Mouse (Mus musculus): ENCODE results near the gene Nkx6-1. TPM values are rescaled to one million over a fixed set of nuclear protein-coding genes. Genes with fewer than 3 reads are reported as not detected.

The Nkx6-1 gene
- polyA plus RNA-seq, 1 experiment from 2014 or later: 8.9 TPM

- Histone ChIP-seq H3K27me3 (ENCODE audit: control insufficient read depth, insufficient read depth, low read length) (peaks cover 73% of the 10 kb centered on the region), H3K36me3 (replicated peaks; ENCODE audit: control insufficient read depth, insufficient read depth) (no peaks in the 10 kb centered on the region), H3K4me2 (replicated peaks) (peak overlapping the region; percentile 27; the same call in 1 of the 2 replicates), H3K9me3 (ENCODE audit: control insufficient read depth, low read length) (no peaks in the 10 kb centered on the region), H3K4me3 (replicated peaks; ENCODE audit: low read length) (no peak overlapping the region), H3K27ac (no peak overlapping the region), H3K4me1 (replicated peaks; ENCODE audit: control insufficient read depth, insufficient read depth, low read length) (no peaks in the 10 kb centered on the region; the same call in 1 of the 2 replicates), H3K9ac (no peak overlapping the region)
- DNase-seq (ENCODE audit: low spot score): no peak
- no peak for ATAC-seq (ENCODE audit: low FRiP score)
- 4% methylated on average over 12 of the region's 12 CpGs for WGBS
Observed at GRCm38 (mm10) chr5:101668475-101668874, 3.7 kb upstream of the Nkx6-1 start.

DNA sequence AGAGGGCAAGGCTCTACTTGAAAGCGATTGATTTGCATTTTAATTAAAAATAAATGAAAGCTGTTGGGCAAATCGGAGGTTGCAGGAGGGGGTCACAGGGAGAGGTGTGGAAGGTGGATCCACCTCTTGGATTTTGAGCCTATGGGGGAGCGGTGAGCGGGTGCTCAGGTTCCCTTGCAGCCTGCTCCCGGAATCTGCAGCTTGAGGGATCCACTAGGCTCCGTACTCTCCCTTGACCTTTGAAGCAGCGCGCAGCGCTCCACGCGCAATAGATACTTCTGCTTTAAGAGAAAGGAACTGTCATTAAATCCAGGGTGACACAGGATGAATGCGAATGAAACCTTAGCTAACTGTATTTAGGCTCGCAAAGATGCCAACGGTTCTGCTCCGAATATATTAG is 3.2 kb upstream of the Nkx6-1 start:
- no peak for ATAC-seq (ENCODE audit: low FRiP score)
- Histone ChIP-seq H3K4me1 (replicated peaks; ENCODE audit: control insufficient read depth, insufficient read depth, low read length) (no peaks in the 10 kb centered on the region; the same call in 1 of the 2 replicates), H3K36me3 (replicated peaks; ENCODE audit: control insufficient read depth, insufficient read depth) (no peaks in the 10 kb centered on the region), H3K9me3 (ENCODE audit: control insufficient read depth, low read length) (no peaks in the 10 kb centered on the region), H3K4me2 (replicated peaks) (peak overlapping the region; percentile 27), H3K4me3 (replicated peaks; ENCODE audit: low read length) (peak overlapping the region; percentile 0; the same call in 1 of the 2 replicates), H3K27ac (no peak overlapping the region), H3K9ac (0 out of 2 replicates have a peak overlapping the region, but pooled peaks have one; percentile 5), H3K27me3 (ENCODE audit: control insufficient read depth, insufficient read depth, low read length) (peaks cover 78% of the 10 kb centered on the region)
- DNase-seq (ENCODE audit: low spot score): no peak
- 3% methylated on average over 15 of the region's 15 CpGs for WGBS

DNA sequence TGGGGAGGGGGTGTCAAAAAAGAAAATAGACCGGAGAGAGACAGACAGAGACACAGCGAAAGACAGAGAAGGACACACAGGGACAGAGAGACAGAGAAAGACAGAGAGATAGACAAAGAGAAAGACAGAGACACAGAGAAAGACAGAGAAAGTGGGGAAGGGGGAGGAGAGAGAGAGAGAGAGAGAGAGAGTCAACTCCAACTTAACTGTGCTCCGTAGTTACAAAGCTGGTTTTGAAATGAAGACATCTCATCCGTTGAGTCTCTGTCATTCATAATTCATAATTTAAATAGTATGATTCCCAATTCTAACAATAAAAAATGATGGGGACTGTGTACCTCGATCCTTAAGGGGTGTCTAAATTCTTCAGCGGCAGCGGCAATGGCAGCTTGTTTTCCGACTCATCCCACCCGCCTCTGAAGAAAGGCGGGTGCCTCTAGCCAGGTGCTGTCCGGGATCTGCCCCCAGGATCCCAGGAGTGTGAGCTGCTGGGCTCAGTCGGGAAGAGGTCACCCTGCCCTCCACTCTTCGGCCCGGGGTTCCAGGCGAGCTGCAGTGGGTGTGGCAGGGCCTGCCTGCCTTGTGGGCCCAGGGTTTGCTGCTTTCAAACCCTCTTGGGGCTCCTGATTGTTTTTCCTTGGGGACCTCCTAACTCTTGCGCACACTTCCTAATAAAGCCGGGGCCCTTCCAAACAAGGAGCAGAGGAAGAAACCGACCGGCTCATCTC is 2.6 kb upstream of the Nkx6-1 start:
- ATAC-seq (ENCODE audit: low FRiP score) (no peak), DNase-seq (ENCODE audit: low spot score) (no peak)
- WGBS: 2% methylated on average over 19 of the region's 19 CpGs
- H3K27ac ChIP-seq: no peak overlapping the region
- no peaks in the 10 kb centered on the region for H3K36me3 ChIP-seq (replicated peaks; ENCODE audit: control insufficient read depth, insufficient read depth)
- peak overlapping the region; percentile 27 for H3K4me2 ChIP-seq (replicated peaks)
- H3K4me3 ChIP-seq (replicated peaks; ENCODE audit: low read length): peak overlapping the region; percentile 0; the same call in 1 of the 2 replicates
- H3K9me3 ChIP-seq (ENCODE audit: control insufficient read depth, low read length): no peaks in the 10 kb centered on the region
- H3K9ac ChIP-seq: 0 out of 2 replicates have a peak overlapping the region, but pooled peaks have one; percentile 5
- no peaks in the 10 kb centered on the region; the same call in 1 of the 2 replicates for H3K4me1 ChIP-seq (replicated peaks; ENCODE audit: control insufficient read depth, insufficient read depth, low read length)
- H3K27me3 ChIP-seq (ENCODE audit: control insufficient read depth, insufficient read depth, low read length): peaks cover 84% of the 10 kb centered on the region

GRCm38 (mm10) chr5:101666713-101667112 is 1.9 kb upstream of the Nkx6-1 start:
- WGBS: 1% methylated on average over 18 of the region's 18 CpGs
- no peak overlapping the region for H3K27ac ChIP-seq
- H3K4me3 ChIP-seq (replicated peaks; ENCODE audit: low read length): 0 out of 2 replicates have a peak overlapping the region, but pooled peaks have one; percentile 0
- H3K4me2 ChIP-seq (replicated peaks): peak overlapping the region; percentile 18; the same call in 1 of the 2 replicates
- no peaks in the 10 kb centered on the region; the same call in 1 of the 2 replicates for H3K4me1 ChIP-seq (replicated peaks; ENCODE audit: control insufficient read depth, insufficient read depth, low read length)
- H3K9me3 ChIP-seq (ENCODE audit: control insufficient read depth, low read length): no peaks in the 10 kb centered on the region
- H3K27me3 ChIP-seq (ENCODE audit: control insufficient read depth, insufficient read depth, low read length): peaks cover 90% of the 10 kb centered on the region
- H3K36me3 ChIP-seq (replicated peaks; ENCODE audit: control insufficient read depth, insufficient read depth): no peaks in the 10 kb centered on the region
- no peak for ATAC-seq (ENCODE audit: low FRiP score)
- DNase-seq (ENCODE audit: low spot score): no peak
- H3K9ac ChIP-seq: no peak overlapping the region

GRCm38 (mm10) chr5:101666091-101666490 is 1.3 kb upstream of the Nkx6-1 start:
- DNase-seq (ENCODE audit: low spot score): no peak
- no peaks in the 10 kb centered on the region; the same call in 1 of the 2 replicates for H3K4me1 ChIP-seq (replicated peaks; ENCODE audit: control insufficient read depth, insufficient read depth, low read length)
- peak overlapping the region; percentile 45 for H3K4me2 ChIP-seq (replicated peaks)
- H3K9ac ChIP-seq: no peak overlapping the region
- peak overlapping the region; percentile 42; the same call in 1 of the 2 replicates for H3K4me3 ChIP-seq (replicated peaks; ENCODE audit: low read length)
- peaks cover 93% of the 10 kb centered on the region for H3K27me3 ChIP-seq (ENCODE audit: control insufficient read depth, insufficient read depth, low read length)
- H3K9me3 ChIP-seq (ENCODE audit: control insufficient read depth, low read length): no peaks in the 10 kb centered on the region
- 3% methylated on average over 9 of the region's 9 CpGs for WGBS
- H3K27ac ChIP-seq: no peak overlapping the region
- no peaks in the 10 kb centered on the region for H3K36me3 ChIP-seq (replicated peaks; ENCODE audit: control insufficient read depth, insufficient read depth)
- no peak for ATAC-seq (ENCODE audit: low FRiP score)

- under 1% methylated on average over 62 of the region's 64 CpGs for WGBS
- H3K4me3 ChIP-seq (replicated peaks; ENCODE audit: low read length): peak overlapping the region; percentile 42
- no peaks in the 10 kb centered on the region; the same call in 1 of the 2 replicates for H3K4me1 ChIP-seq (replicated peaks; ENCODE audit: control insufficient read depth, insufficient read depth, low read length)
- no peaks in the 10 kb centered on the region for H3K36me3 ChIP-seq (replicated peaks; ENCODE audit: control insufficient read depth, insufficient read depth)
- H3K4me2 ChIP-seq (replicated peaks): peak overlapping the region; percentile 45
- H3K9ac ChIP-seq: peak overlapping the region; percentile 65
- DNase-seq (ENCODE audit: low spot score): no peak
- ATAC-seq (ENCODE audit: low FRiP score): 0 out of 2 replicates have a peak, but pooled peaks have one; percentile 5
- H3K27ac ChIP-seq: peak overlapping the region; percentile 72
- no peaks in the 10 kb centered on the region for H3K9me3 ChIP-seq (ENCODE audit: control insufficient read depth, low read length)
- H3K27me3 ChIP-seq (ENCODE audit: control insufficient read depth, insufficient read depth, low read length): peaks cover 94% of the 10 kb centered on the region
Observed at GRCm38 (mm10) chr5:101664423-101664921, 324 bp downstream of the Nkx6-1 start.

- ATAC-seq (ENCODE audit: low FRiP score): no peak
- no peak for DNase-seq (ENCODE audit: low spot score)
- no peaks in the 10 kb centered on the region; the same call in 1 of the 2 replicates for H3K4me1 ChIP-seq (replicated peaks; ENCODE audit: control insufficient read depth, insufficient read depth, low read length)
- H3K36me3 ChIP-seq (replicated peaks; ENCODE audit: control insufficient read depth, insufficient read depth): no peaks in the 10 kb centered on the region
- H3K4me3 ChIP-seq (replicated peaks; ENCODE audit: low read length): peak overlapping the region; percentile 42
- H3K27ac ChIP-seq: peak overlapping the region; percentile 72
- H3K4me2 ChIP-seq (replicated peaks): peak overlapping the region; percentile 45
- WGBS: under 1% methylated on average over 87 of the region's 94 CpGs
- H3K27me3 ChIP-seq (ENCODE audit: control insufficient read depth, insufficient read depth, low read length): peaks cover 93% of the 10 kb centered on the region
- peak overlapping the region; percentile 65 for H3K9ac ChIP-seq
- no peaks in the 10 kb centered on the region for H3K9me3 ChIP-seq (ENCODE audit: control insufficient read depth, low read length)
Observed at GRCm38 (mm10) chr5:101663621-101664422, 974 bp downstream of the Nkx6-1 start.

- H3K9ac ChIP-seq: peak overlapping the region; percentile 65
- DNase-seq (ENCODE audit: low spot score): no peak
- peak overlapping the region; percentile 72 for H3K27ac ChIP-seq
- peak overlapping the region; percentile 42 for H3K4me3 ChIP-seq (replicated peaks; ENCODE audit: low read length)
- no peak for ATAC-seq (ENCODE audit: low FRiP score)
- H3K27me3 ChIP-seq (ENCODE audit: control insufficient read depth, insufficient read depth, low read length): peaks cover 92% of the 10 kb centered on the region
- no peaks in the 10 kb centered on the region for H3K9me3 ChIP-seq (ENCODE audit: control insufficient read depth, low read length)
- H3K4me2 ChIP-seq (replicated peaks): peak overlapping the region; percentile 45
- 0% methylated on average over 23 of the region's 23 CpGs for WGBS
- no peaks in the 10 kb centered on the region for H3K36me3 ChIP-seq (replicated peaks; ENCODE audit: control insufficient read depth, insufficient read depth)
- H3K4me1 ChIP-seq (replicated peaks; ENCODE audit: control insufficient read depth, insufficient read depth, low read length): no peaks in the 10 kb centered on the region; the same call in 1 of the 2 replicates
Observed at GRCm38 (mm10) chr5:101663176-101663575, 1.6 kb downstream of the Nkx6-1 start.
